Mouse (Mus musculus) embryo, embryonic 10.5 days (tissue): ENCODE measurements around the gene Ntsr1.

Experiments used
- DNase-seq: peaks from one replicate; pipeline ENCODE4 v3.0.0-alpha.2; 2015; ENCODE audit warnings: low spot score

Ntsr1 gene

GRCm38 (mm10) chr2:180562146-180562545 is 62.4 kb downstream of the Ntsr1 start:
- no peak for DNase-seq

- no peak for DNase-seq
Measured at GRCm38 (mm10) chr2:180563296-180563695, 63.5 kb downstream of the Ntsr1 start.

GRCm38 (mm10) chr2:180563841-180564240 is 64.1 kb downstream of the Ntsr1 start:
- DNase-seq: no peak

- peak; percentile 87 for DNase-seq
Measured at GRCm38 (mm10) chr2:180566240-180566913, 66.6 kb downstream of the Ntsr1 start.

- DNase-seq: no peak
Measured at GRCm38 (mm10) chr2:180569028-180569643, 69.4 kb downstream of the Ntsr1 start.

GRCm38 (mm10) chr2:180576482-180576881 is 76.7 kb downstream of the Ntsr1 start:
- peak; percentile 34 for DNase-seq

- DNase-seq: peak; percentile 86
Measured at GRCm38 (mm10) chr2:180578686-180579085, 78.9 kb downstream of the Ntsr1 start.

- no peak for DNase-seq
Measured at GRCm38 (mm10) chr2:180581002-180581401, 81.2 kb downstream of the Ntsr1 start, which contains the start of gene Mrgbp. Gene Mrgbp (plus strand): TSS chr2:180581304.

GRCm38 (mm10) chr2:180582481-180583153 is 82.8 kb downstream of the Ntsr1 start:
- peak; percentile 96 for DNase-seq

- DNase-seq: no peak
Measured at GRCm38 (mm10) chr2:180583154-180583507, 83.4 kb downstream of the Ntsr1 start.

GRCm38 (mm10) chr2:180588736-180589122 is 89.0 kb downstream of the Ntsr1 start:
- no peak for DNase-seq

GRCm38 (mm10) chr2:180589123-180589831 is 89.5 kb downstream of the Ntsr1 start, which contains the start of gene Ogfr:
Gene Ogfr (plus strand): TSS chr2:180589245.
- DNase-seq: peak; percentile 92
